Mouse (Mus musculus) lung, postnatal 0 days (tissue): ENCODE measurements at regions not wholly inside any gene's neighbourhood (a gene's known extent, or its start where the extent isn't known, plus 50 kb on each side); places are given as distances from the start of the nearest gene placed in this dataset.
A peak's percentile ranks its signal among the peaks of the same experiment; 100 is the strongest.

ENCODE experiments used
- ATAC-seq: fragments of 200-750 bp; cut with Nextera tagmentation; 2 replicates; pipeline ENCODE4 v1.8.0; 2017; ENCODE audit warnings: moderate library complexity
- DNase-seq: peaks from one replicate; pipeline ENCODE4 v3.0.0-alpha.2; 2016; ENCODE audit warnings: low spot score
- H3K27ac ChIP-seq: fragments of 300-500 bp; sonication (generic); 2 replicates; pipeline ENCODE4 v1.5.1; 2014; ENCODE audit warnings: antibody characterized with exemption, mild to moderate bottlenecking, low read length, mixed read lengths
- H3K27me3 ChIP-seq: fragments of 300-500 bp; sonication (generic); replicated peaks from 2 replicates; pipeline ENCODE4 v1.6.1; 2014; ENCODE audit warnings: low read length, mixed read lengths; ENCODE audit not compliant: insufficient read depth
- H3K36me3 ChIP-seq: fragments of 300-500 bp; sonication (generic); 2 replicates; pipeline ENCODE4 v1.6.1; 2014; ENCODE audit warnings: low read length, mixed read lengths; ENCODE audit not compliant: insufficient read depth
- H3K4me1 ChIP-seq: fragments of 300-500 bp; sonication (generic); 2 replicates; pipeline ENCODE4 v1.6.1; 2014; ENCODE audit warnings: antibody characterized with exemption, low read depth, low read length, mixed read lengths; ENCODE audit not compliant: insufficient read depth
- H3K4me2 ChIP-seq: fragments of 300-500 bp; sonication (generic); replicated peaks from 2 replicates; pipeline ENCODE4 v1.6.1; 2014; ENCODE audit warnings: low read depth, mild to moderate bottlenecking, low read length, moderate library complexity, mixed read lengths
- H3K4me3 ChIP-seq: fragments of 300-500 bp; sonication (generic); 2 replicates; pipeline ENCODE4 v1.5.1; 2014; ENCODE audit warnings: low read depth, low read length
- H3K9ac ChIP-seq: fragments of 300-500 bp; sonication (generic); replicated peaks from 2 replicates; pipeline ENCODE4 v1.6.1; 2014; ENCODE audit warnings: low read depth, mild to moderate bottlenecking
- H3K9me3 ChIP-seq: fragments of 300-500 bp; sonication (generic); 2 replicates; pipeline ENCODE4 v1.6.1; 2016; ENCODE audit warnings: low read length, mixed read lengths
- CTCF ChIP-seq: IDR thresholded peaks from 2 replicates; pipeline ENCODE4 v1.5.1; 2016; ENCODE audit warnings: antibody characterized with exemption, mild to moderate bottlenecking
- EP300 ChIP-seq: IDR thresholded peaks from 2 replicates; pipeline ENCODE4 v1.6.1; 2016; ENCODE audit warnings: antibody characterized with exemption, mild to moderate bottlenecking, control low read depth
- WGBS: fragments of 180-500 bp; shearing (Covaris S2); extraction: QIAGEN DNeasy Blood & Tissue Kit; methylation state at CpG from one replicate; pipeline ENCODE4 v1.1.7; 2014; 5-methylcytosine and 5-hydroxymethylcytosine counted together

GRCm38 (mm10) chr7:88810170-88810569 lies 380.1 kb downstream of the Rab38 start:
- ATAC-seq (no peak), DNase-seq (no peak)
- H3K4me3 ChIP-seq = no peak overlapping the region
- H3K36me3 ChIP-seq = no peaks in the 10 kb centered on the region
- H3K9me3 ChIP-seq = no peaks in the 10 kb centered on the region
- no peak overlapping the region for H3K9ac ChIP-seq
- H3K4me2 ChIP-seq = no peak overlapping the region
- no peak overlapping the region for H3K27ac ChIP-seq
- H3K27me3 ChIP-seq = no peaks in the 10 kb centered on the region
- no peaks in the 10 kb centered on the region for H3K4me1 ChIP-seq
- no peak for TF ChIP-seq EP300
- TF ChIP-seq CTCF = no peak

GRCm38 (mm10) chr7:88820204-88820603 lies 390.1 kb downstream of the Rab38 start:
- 95% methylated on average over 3 of the region's 3 CpGs for WGBS
- no peak overlapping the region for H3K4me3 ChIP-seq
- no peak overlapping the region for H3K9ac ChIP-seq
- H3K4me1 ChIP-seq = no peaks in the 10 kb centered on the region
- H3K9me3 ChIP-seq = no peaks in the 10 kb centered on the region
- no peaks in the 10 kb centered on the region for H3K36me3 ChIP-seq
- H3K27ac ChIP-seq = no peak overlapping the region
- DNase-seq (no peak), ATAC-seq (no peak)
- H3K4me2 ChIP-seq = no peak overlapping the region
- no peak for TF ChIP-seq EP300
- TF ChIP-seq CTCF = no peak
- H3K27me3 ChIP-seq = no peaks in the 10 kb centered on the region

GRCm38 (mm10) chr7:88826498-88826897 lies 396.4 kb downstream of the Rab38 start:
- no peak for ATAC-seq
- no peak for TF ChIP-seq EP300
- no peak for TF ChIP-seq CTCF
- whole genome bisulfite sequencing = 58% methylated on average over 2 of the region's 2 CpGs
- Histone ChIP-seq H3K27ac (no peak overlapping the region), H3K4me1 (no peaks in the 10 kb centered on the region), H3K9ac (no peak overlapping the region), H3K36me3 (no peaks in the 10 kb centered on the region), H3K4me2 (no peak overlapping the region), H3K27me3 (no peaks in the 10 kb centered on the region), H3K4me3 (no peak overlapping the region), H3K9me3 (no peaks in the 10 kb centered on the region)
- no peak for DNase-seq

GRCm38 (mm10) chr7:88847946-88848524 lies 418.0 kb downstream of the Rab38 start:
- TF ChIP-seq CTCF = no peak
- TF ChIP-seq EP300 = no peak
- WGBS = 61% methylated on average over 4 of the region's 4 CpGs
- no peaks in the 10 kb centered on the region for H3K9me3 ChIP-seq

More at GRCm38 (mm10) chr7:88847946-88848524, 418.0 kb downstream of the Rab38 start:
- no peaks in the 10 kb centered on the region for H3K36me3 ChIP-seq
- DNase-seq (peak; percentile 7), ATAC-seq (no peak)
- H3K9ac ChIP-seq = no peak overlapping the region
- H3K4me2 ChIP-seq = no peak overlapping the region
- no peaks in the 10 kb centered on the region for H3K4me1 ChIP-seq
- no peak overlapping the region for H3K27ac ChIP-seq
- H3K4me3 ChIP-seq = no peak overlapping the region
- no peaks in the 10 kb centered on the region for H3K27me3 ChIP-seq
